In the genomic region with DNA sequence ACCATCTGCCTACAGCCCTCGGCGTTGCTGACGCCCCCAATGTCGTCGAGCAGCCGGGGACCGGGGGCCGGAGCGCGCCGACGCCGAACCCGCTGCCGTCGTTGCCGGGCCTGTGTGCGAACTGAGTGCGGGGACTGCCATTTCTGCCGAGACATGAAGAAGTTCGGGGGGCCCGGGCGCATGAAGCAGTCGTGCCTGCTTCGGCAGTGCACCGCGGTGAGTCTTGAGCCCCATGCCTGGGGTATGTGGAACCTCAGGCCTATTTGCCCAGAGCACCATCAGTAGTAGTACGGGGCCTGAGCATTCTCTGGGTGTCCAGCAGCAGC, we compare ENCODE assay signal across 10 mouse cellular contexts. TPM values are rescaled to one million over a fixed set of nuclear protein-coding genes. Genes with fewer than 3 reads are reported as not detected.
A peak's percentile ranks its signal among the peaks of the same experiment; 100 is the strongest.
DNase-seq lines count a peak whose midpoint lies in the region; ATAC-seq lines count a peak whose summit lies in the region.
"Had no signal": no experiment of that assay in that cellular context is flagged by ENCODE, and none has a peak within 500 bp of the region (broad histone marks: within the 10 kb centered on the region; RNA-seq: fewer than 3 reads in every experiment).

No protein-coding gene starts in this region.

- ATAC-seq in kidney, embryonic 14.5 days (ENCODE audit: low FRiP score, low TSS enrichment) = no peak
- ATAC-seq in embryonic facial prominence, embryonic 11.5 days (replicated peaks; ENCODE audit: insufficient number of reproducible peaks, low FRiP score, low TSS enrichment, low read depth) = no peak
- no peak for ATAC-seq in forebrain, embryonic 15.5 days (replicated peaks)
- no peak for ATAC-seq in midbrain, embryonic 12.5 days (ENCODE audit: low FRiP score, low read depth)

- H3K4me2 ChIP-seq in kidney, embryonic 14.5 days (replicated peaks; ENCODE audit: low read depth, low read length) = peak overlapping the region; percentile 73
- H3K4me2 ChIP-seq in embryonic facial prominence, embryonic 11.5 days (ENCODE audit: low read depth, low read length) = peak overlapping the region; percentile 59; the same call in 1 of the 2 replicates
- H3K4me2 ChIP-seq in forebrain, embryonic 15.5 days (replicated peaks) = 0 out of 2 replicates have a peak overlapping the region, but pooled peaks have one; percentile 87
- peak overlapping the region; percentile 85 for H3K4me2 ChIP-seq in midbrain, embryonic 12.5 days (replicated peaks)

- H3K9ac ChIP-seq in kidney, embryonic 14.5 days (ENCODE audit: low read depth, low read length) = peak overlapping the region; percentile 37; the same call in 1 of the 2 replicates
- no peak overlapping the region for H3K9ac ChIP-seq in embryonic facial prominence, embryonic 11.5 days (replicated peaks; ENCODE audit: low read length)
- no peak overlapping the region for H3K9ac ChIP-seq in forebrain, embryonic 15.5 days (replicated peaks)
- no peak overlapping the region; the same call in 1 of the 2 replicates for H3K9ac ChIP-seq in midbrain, embryonic 12.5 days (replicated peaks)

- H3K4me3 ChIP-seq in kidney, embryonic 14.5 days (ENCODE audit: low read length) = peak overlapping the region; percentile 91
- H3K4me3 ChIP-seq in embryonic facial prominence, embryonic 11.5 days (ENCODE audit: low read depth, low read length) = no peak overlapping the region
- H3K4me3 ChIP-seq in forebrain, embryonic 15.5 days = no peak overlapping the region
- peak overlapping the region; percentile 93 for H3K4me3 ChIP-seq in midbrain, embryonic 12.5 days
- H3K4me3 ChIP-seq: gastrocnemius, adult 2 months had no signal

- 92% methylated on average over 28 of the region's 28 CpGs for WGBS in kidney, embryonic 14.5 days
- WGBS in embryonic facial prominence, embryonic 11.5 days = 93% methylated on average over 28 of the region's 28 CpGs
- WGBS in forebrain, embryonic 15.5 days = 90% methylated on average over 28 of the region's 28 CpGs
- WGBS in midbrain, embryonic 12.5 days = 91% methylated on average over 28 of the region's 28 CpGs

- peaks cover 15% of the 10 kb centered on the region for H3K4me1 ChIP-seq in kidney, embryonic 14.5 days (ENCODE audit: control insufficient read depth, insufficient read depth, low read length)
- no peaks in the 10 kb centered on the region for H3K4me1 ChIP-seq in embryonic facial prominence, embryonic 11.5 days (ENCODE audit: control insufficient read depth, insufficient read depth, low read length)
- H3K4me1 ChIP-seq in forebrain, embryonic 15.5 days = peaks cover 24% of the 10 kb centered on the region
- peaks cover 21% of the 10 kb centered on the region for H3K4me1 ChIP-seq in midbrain, embryonic 12.5 days

- peaks cover 53% of the 10 kb centered on the region for H3K36me3 ChIP-seq in kidney, embryonic 14.5 days (ENCODE audit: control insufficient read depth, insufficient read depth, low read length)
- peaks cover 23% of the 10 kb centered on the region for H3K36me3 ChIP-seq in embryonic facial prominence, embryonic 11.5 days (replicated peaks; ENCODE audit: control insufficient read depth, insufficient read depth, low read depth, low read length)
- peaks cover 48% of the 10 kb centered on the region for H3K36me3 ChIP-seq in forebrain, embryonic 15.5 days
- peaks cover 54% of the 10 kb centered on the region for H3K36me3 ChIP-seq in midbrain, embryonic 12.5 days

- H3K9me3 ChIP-seq in kidney, embryonic 14.5 days (ENCODE audit: control insufficient read depth, low read length) = no peaks in the 10 kb centered on the region
- no peaks in the 10 kb centered on the region for H3K9me3 ChIP-seq in embryonic facial prominence, embryonic 11.5 days (replicated peaks; ENCODE audit: control insufficient read depth, low read length)
- H3K9me3 ChIP-seq in forebrain, embryonic 15.5 days = no peaks in the 10 kb centered on the region
- no peaks in the 10 kb centered on the region for H3K9me3 ChIP-seq in midbrain, embryonic 12.5 days
- H3K9me3 ChIP-seq: G1E had no signal

- H3K27ac ChIP-seq in kidney, embryonic 14.5 days (ENCODE audit: low read depth, low read length) = no peak overlapping the region
- H3K27ac ChIP-seq in embryonic facial prominence, embryonic 11.5 days (replicated peaks; ENCODE audit: low read depth, low read length) = no peak overlapping the region
- no peak overlapping the region for H3K27ac ChIP-seq in forebrain, embryonic 15.5 days (replicated peaks)
- H3K27ac ChIP-seq in midbrain, embryonic 12.5 days (replicated peaks) = no peak overlapping the region
- H3K27ac ChIP-seq: gastrocnemius, adult 2 months had no signal

- no peak for DNase-seq in kidney, postnatal 36 days
- DNase-seq in embryonic facial prominence, embryonic 11.5 days (ENCODE audit: low spot score) = no peak
- DNase-seq in c-Kit-positive CD71-positive TER-119-positive erythroid progenitor cells, embryonic 14.5 days (ENCODE audit: low spot score) = no peak
- no peak for DNase-seq in ovary, postnatal 14 days (ENCODE audit: low spot score)
- no peak for DNase-seq in urinary bladder, adult 18-20 months (ENCODE audit: low spot score in 2 of 2)
- DNase-seq: gastrocnemius, adult 2 months had no signal

- no peaks in the 10 kb centered on the region for H3K27me3 ChIP-seq in kidney, embryonic 14.5 days (ENCODE audit: control insufficient read depth, insufficient read depth, low read length)
- H3K27me3 ChIP-seq in embryonic facial prominence, embryonic 11.5 days (ENCODE audit: control insufficient read depth, insufficient read depth, low read length) = no peaks in the 10 kb centered on the region
- no peaks in the 10 kb centered on the region for H3K27me3 ChIP-seq in forebrain, embryonic 15.5 days
- H3K27me3 ChIP-seq in midbrain, embryonic 12.5 days = no peaks in the 10 kb centered on the region

RNA-seq across cellular contexts. Expression of a gene that starts 3.9 kb away (rescaled TPM):
- 6.2 and 10.0 TPM in 2 replicates for polyA plus RNA-seq in kidney, embryonic 14.5 days (2014; fragmentation: Nextera tagmentation; extraction: Ambion mirVana)
- polyA plus RNA-seq in embryonic facial prominence, embryonic 11.5 days (2014; fragmentation: Nextera tagmentation; extraction: Ambion mirVana) = 9.4 and 9.5 TPM in 2 replicates
- polyA plus RNA-seq in forebrain, embryonic 15.5 days (2015; fragmentation: Nextera tagmentation; extraction: Ambion mirVana) = 9.4 and 10.5 TPM in 2 replicates
- 10.7 and 11.1 TPM in 2 replicates for polyA plus RNA-seq in midbrain, embryonic 12.5 days (2016; fragmentation: Nextera tagmentation; extraction: Ambion mirVana)

RNA-seq across cellular contexts. Expression of a gene that starts 16.2 kb away (rescaled TPM):
- polyA plus RNA-seq in kidney, embryonic 14.5 days (2014; fragmentation: Nextera tagmentation; extraction: Ambion mirVana) = 0.43 and 0.55 TPM in 2 replicates
- polyA plus RNA-seq in embryonic facial prominence, embryonic 11.5 days (2014; fragmentation: Nextera tagmentation; extraction: Ambion mirVana) = 0.15 and 0.59 TPM in 2 replicates
- polyA plus RNA-seq in forebrain, embryonic 15.5 days (2015; fragmentation: Nextera tagmentation; extraction: Ambion mirVana) = 0.10 and 0.19 TPM in 2 replicates
- 0.13 and 0.21 TPM in 2 replicates for polyA plus RNA-seq in midbrain, embryonic 12.5 days (2016; fragmentation: Nextera tagmentation; extraction: Ambion mirVana)
- polyA plus RNA-seq: G1E had no signal

RNA-seq across cellular contexts. Expression of a gene that starts 21.4 kb away (rescaled TPM):
- 12.9 and 19.7 TPM in 2 replicates for polyA plus RNA-seq in kidney, embryonic 14.5 days (2014; fragmentation: Nextera tagmentation; extraction: Ambion mirVana)
- 8.6 and 8.7 TPM in 2 replicates for polyA plus RNA-seq in embryonic facial prominence, embryonic 11.5 days (2014; fragmentation: Nextera tagmentation; extraction: Ambion mirVana)
- polyA plus RNA-seq in forebrain, embryonic 15.5 days (2015; fragmentation: Nextera tagmentation; extraction: Ambion mirVana) = 8.7 and 8.8 TPM in 2 replicates
- 6.2 and 8.1 TPM in 2 replicates for polyA plus RNA-seq in midbrain, embryonic 12.5 days (2016; fragmentation: Nextera tagmentation; extraction: Ambion mirVana)

RNA-seq across cellular contexts. Expression of a gene that starts 28.3 kb away (rescaled TPM):
- polyA plus RNA-seq in kidney, embryonic 14.5 days (2014; fragmentation: Nextera tagmentation; extraction: Ambion mirVana) = 32.6 and 34.7 TPM in 2 replicates
- polyA plus RNA-seq in embryonic facial prominence, embryonic 11.5 days (2014; fragmentation: Nextera tagmentation; extraction: Ambion mirVana) = 21.7 and 22.0 TPM in 2 replicates
- 22.4 and 24.8 TPM in 2 replicates for polyA plus RNA-seq in forebrain, embryonic 15.5 days (2015; fragmentation: Nextera tagmentation; extraction: Ambion mirVana)
- polyA plus RNA-seq in midbrain, embryonic 12.5 days (2016; fragmentation: Nextera tagmentation; extraction: Ambion mirVana) = 22.9 and 23.7 TPM in 2 replicates

RNA-seq across cellular contexts. Expression of a gene that starts 35.7 kb away (rescaled TPM):
- 17.5 and 23.7 TPM in 2 replicates for polyA plus RNA-seq in kidney, embryonic 14.5 days (2014; fragmentation: Nextera tagmentation; extraction: Ambion mirVana)
- polyA plus RNA-seq in embryonic facial prominence, embryonic 11.5 days (2014; fragmentation: Nextera tagmentation; extraction: Ambion mirVana) = 17.5 and 19.0 TPM in 2 replicates
- 3.8 and 5.8 TPM in 2 replicates for polyA plus RNA-seq in forebrain, embryonic 15.5 days (2015; fragmentation: Nextera tagmentation; extraction: Ambion mirVana)
- polyA plus RNA-seq in midbrain, embryonic 12.5 days (2016; fragmentation: Nextera tagmentation; extraction: Ambion mirVana) = 5.5 and 5.8 TPM in 2 replicates

Comparison
In these comparisons a context has a peak if more than half of its experiments do, and no peak if none do; other contexts are left out.
1. H3K4me3 ChIP-seq: peak in kidney, embryonic 14.5 days (single experiment) and midbrain, embryonic 12.5 days (single experiment); none in embryonic facial prominence, embryonic 11.5 days (single experiment) and forebrain, embryonic 15.5 days (single experiment).
2. Peak in every context shown above with its lines, with median percentiles within 50 percentile points of each other: H3K4me2 ChIP-seq.